Mouse (Mus musculus) bone marrow, adult 2 months (tissue): ENCODE measurements at regions not wholly inside any gene's neighbourhood (a gene's known extent, or its start where the extent isn't known, plus 50 kb on each side); places are given as distances from the start of the nearest gene placed in this dataset.
"Not testable (repeated sequence)": the region's sequence is repeated elsewhere in the genome, so short reads cannot be mapped to it uniquely, and the experiment has no call there.

Experiments used
- CTCF ChIP-seq: fragments of 200-500 bp; IDR thresholded peaks from 2 replicates; pipeline ENCODE4 v1.5.1; 2011; ENCODE audit warnings: low read length, control low read depth; ENCODE audit not compliant: control insufficient read depth, insufficient read depth
- POLR2A ChIP-seq: fragments of 200-500 bp; IDR thresholded peaks from 2 replicates; pipeline ENCODE4 v1.6.1; 2011; ENCODE audit warnings: low read depth, mild to moderate bottlenecking, control low read depth, low read length, borderline replicate concordance; ENCODE audit not compliant: control insufficient read depth

GRCm38 (mm10) chr9:104398484-104398883 lies 60.9 kb upstream of the Acpp start:
- TF ChIP-seq CTCF, POLR2A: not testable (repeated sequence)
